Mouse (Mus musculus) bone marrow macrophage, adult 2 months (primary cell): ENCODE data around the gene Brd4.

Experiments
- CTCF ChIP-seq: IDR thresholded peaks from 2 replicates; pipeline ENCODE4 v1.5.1; 2012; ENCODE audit warnings: low read depth, mild to moderate bottlenecking, low read length, moderate library complexity
- POLR2A ChIP-seq: IDR thresholded peaks from 2 replicates; pipeline ENCODE4 v1.6.1; 2012; ENCODE audit warnings: mild to moderate bottlenecking, low read depth, low read length, borderline replicate concordance

- no peak for TF ChIP-seq POLR2A
- TF ChIP-seq CTCF: no peak
These were observed 31.3 kb downstream of the Brd4 start for GRCm38 (mm10) chr17:32253261-32253660.
